Mouse (Mus musculus) ES-E14 (cell line): ENCODE measurements at regions not wholly inside any gene's neighbourhood (a gene's known extent, or its start where the extent isn't known, plus 50 kb on each side); places are given as distances from the start of the nearest gene placed in this dataset.

ENCODE experiments used
- DNase-seq: peaks from one replicate; pipeline ENCODE4 v3.0.0-alpha.2; 2013; ENCODE audit warnings: low read depth, low spot score
- H3K27ac ChIP-seq: 2 replicates; pipeline ENCODE4 v1.5.1; 2012; ENCODE audit warnings: low read depth, mild to moderate bottlenecking, low read length, moderate library complexity, mixed read lengths; ENCODE audit not compliant: poor library complexity, insufficient read depth, severe bottlenecking
- H3K36me3 ChIP-seq: 2 replicates; pipeline ENCODE4 v1.6.1; 2012; ENCODE audit warnings: mild to moderate bottlenecking, low read length, moderate library complexity, mixed read lengths; ENCODE audit not compliant: control insufficient read depth, poor library complexity, insufficient read depth, severe bottlenecking
- H3K4me1 ChIP-seq, 2 experiments: fragments of 150-350 bp in 1 of 2; sonication (generic) in 1 of 2; 2 replicates each; pipeline ENCODE4 v1.6.1; 2012; ENCODE audit warnings: low read length in 2 of 2, mild to moderate bottlenecking in 1 of 2, mixed read lengths in 1 of 2; ENCODE audit not compliant: control insufficient read depth in 2 of 2, insufficient read depth in 2 of 2, poor library complexity in 1 of 2
- H3K4me3 ChIP-seq, 2 experiments: fragments of 150-350 bp in 1 of 2; sonication (generic) in 1 of 2; 2 replicates each; pipeline ENCODE4 v1.5.1; 2012; ENCODE audit warnings: low read length in 2 of 2, low read depth in 1 of 2, mild to moderate bottlenecking in 1 of 2, mixed read lengths in 1 of 2; ENCODE audit not compliant: insufficient read depth in 1 of 2, poor library complexity in 1 of 2, severe bottlenecking in 1 of 2
- H3K9ac ChIP-seq: 2 replicates; pipeline ENCODE4 v1.6.1; 2012; ENCODE audit warnings: low read depth, mild to moderate bottlenecking, low read length, mixed read lengths; ENCODE audit not compliant: poor library complexity, insufficient read depth, severe bottlenecking
- H3K9me3 ChIP-seq: fragments of 150-350 bp; sonication (generic); 2 replicates; pipeline ENCODE4 v1.6.1; 2012; ENCODE audit warnings: low read depth, mild to moderate bottlenecking, low read length; ENCODE audit not compliant: control insufficient read depth, insufficient read depth
- CHD2 ChIP-seq: IDR thresholded peaks from 2 replicates; pipeline ENCODE4 v1.6.1; 2014; ENCODE audit warnings: mild to moderate bottlenecking, low read depth, low read length, inconsistent platforms
- HCFC1 ChIP-seq: IDR thresholded peaks from 2 replicates; pipeline ENCODE4 v1.6.1; 2012; ENCODE audit warnings: low read length, inconsistent platforms, borderline replicate concordance; ENCODE audit not compliant: insufficient read depth
- MAFK ChIP-seq: IDR thresholded peaks from 2 replicates; pipeline ENCODE4 v1.6.1; 2014; ENCODE audit warnings: mild to moderate bottlenecking, low read depth, low read length, inconsistent platforms; ENCODE audit not compliant: insufficient read depth
- ZC3H11A ChIP-seq: IDR thresholded peaks from 2 replicates; pipeline ENCODE4 v1.6.1; 2012; ENCODE audit warnings: low read depth, mild to moderate bottlenecking, inconsistent platforms, low read length, borderline replicate concordance
- ZNF384 ChIP-seq: IDR thresholded peaks from 2 replicates; pipeline ENCODE4 v1.6.1; 2012; ENCODE audit warnings: low read depth, low read length, inconsistent platforms
- in situ Hi-C, 2 experiments: fragments of 600-800 bp; cut with MboI; formaldehyde crosslinking; loops; one replicate each; pipeline ENCODE4 v1.15.1; 2025; ENCODE audit warnings: low sequenced_read_pairs in 2 of 2, inconsistent platforms in 1 of 2; ENCODE audit not compliant: unreplicated experiment in 2 of 2

DNA sequence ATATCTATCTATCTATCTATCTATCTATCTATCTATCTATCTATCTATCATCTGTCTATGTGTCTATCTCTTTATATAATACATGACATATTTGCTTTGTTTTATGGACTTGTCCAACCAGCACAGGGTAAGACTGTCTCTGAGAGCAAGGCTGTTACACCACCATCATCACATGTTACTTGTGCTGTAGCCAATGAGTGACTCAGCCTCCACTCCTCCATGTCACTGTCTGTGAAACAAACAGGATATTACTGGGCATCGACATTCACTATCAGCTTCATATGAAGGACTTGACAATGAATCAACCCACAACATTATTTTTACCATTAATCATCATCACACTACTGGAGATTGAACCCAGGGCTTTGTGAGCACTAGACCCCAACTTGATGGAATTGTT is 549.0 kb downstream of the Med13l start:
- H3K4me1 ChIP-seq: peaks cover 0 to 4% of the 10 kb centered on the region in 2 experiments; a peak in 1 of 4 replicates
- no peak overlapping the region for H3K4me3 ChIP-seq
- no peak for DNase-seq
- H3K36me3 ChIP-seq: no peaks in the 10 kb centered on the region
- H3K9ac ChIP-seq: no peak overlapping the region
- no peak overlapping the region for H3K27ac ChIP-seq
- no peaks in the 10 kb centered on the region for H3K9me3 ChIP-seq
- in situ Hi-C loops: no loop called here
- TF ChIP-seq HCFC1: no peak
- no peak for TF ChIP-seq ZC3H11A
- TF ChIP-seq MAFK: no peak
- no peak for TF ChIP-seq ZNF384
- TF ChIP-seq CHD2: no peak

- H3K4me1 ChIP-seq: peaks cover 0 to 4% of the 10 kb centered on the region in 2 experiments; a peak in 1 of 4 replicates
- in situ Hi-C loops: no loop called here
- no peaks in the 10 kb centered on the region for H3K36me3 ChIP-seq
- H3K9me3 ChIP-seq: no peaks in the 10 kb centered on the region
- DNase-seq: no peak
- TF ChIP-seq MAFK: no peak
- TF ChIP-seq ZC3H11A: no peak
- no peak for TF ChIP-seq ZNF384
- TF ChIP-seq HCFC1: no peak
- no peak for TF ChIP-seq CHD2
- no peak overlapping the region for H3K4me3 ChIP-seq
- H3K27ac ChIP-seq: no peak overlapping the region
- H3K9ac ChIP-seq: no peak overlapping the region; the same call in 1 of the 2 replicates
These were observed 553.6 kb downstream of the Med13l start for GRCm38 (mm10) chr5:119114074-119114473.

DNA sequence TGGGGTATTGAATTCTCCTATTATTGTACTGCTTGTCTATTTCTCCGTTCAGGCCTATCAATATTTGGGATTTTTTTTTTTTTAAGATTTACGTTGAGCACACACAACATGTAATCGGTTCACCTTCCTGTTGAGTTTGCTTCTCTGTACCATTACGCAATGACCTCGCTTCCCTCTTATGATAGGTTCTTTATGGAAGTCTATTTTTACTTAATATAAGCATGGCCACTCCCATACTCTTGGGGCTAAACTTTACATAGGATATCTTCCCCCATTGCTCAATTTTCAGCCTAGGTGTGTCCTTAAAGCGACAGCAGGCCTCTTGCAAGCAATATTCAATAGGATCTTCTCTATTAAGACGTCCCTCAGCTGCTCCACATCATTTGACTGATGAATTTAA is 544.7 kb upstream of the Tbx3 start:
- Histone ChIP-seq H3K4me3 (no peak overlapping the region), H3K9ac (no peak overlapping the region), H3K36me3 (no peaks in the 10 kb centered on the region), H3K9me3 (no peaks in the 10 kb centered on the region), H3K4me1 (no peaks in the 10 kb centered on the region), H3K27ac (no peak overlapping the region)
- no peak for DNase-seq
- in situ Hi-C loops: no loop called here
- TF ChIP-seq ZNF384: no peak
- TF ChIP-seq HCFC1: no peak
- TF ChIP-seq ZC3H11A: no peak
- no peak for TF ChIP-seq CHD2
- TF ChIP-seq MAFK: no peak

DNA sequence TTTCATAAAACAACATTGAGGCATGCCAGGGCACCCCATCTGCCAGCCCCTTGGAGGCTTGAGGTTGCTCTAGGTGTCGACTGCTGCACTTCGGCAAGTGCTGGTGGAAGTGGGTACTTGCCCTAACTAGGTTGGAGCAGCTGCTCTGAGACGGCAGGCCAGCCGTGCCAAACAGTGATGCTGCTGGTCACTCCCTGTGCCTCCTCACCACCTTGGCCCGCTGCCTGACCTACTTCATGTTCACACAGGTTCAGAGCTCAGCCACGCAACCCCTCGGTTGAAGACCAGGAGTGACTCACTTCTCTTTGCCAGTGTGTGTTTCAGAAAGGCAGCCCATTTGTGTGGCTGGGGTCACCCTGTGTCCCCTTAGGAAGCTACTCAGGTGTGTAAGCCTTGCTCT is 540.3 kb upstream of the Tbx3 start:
- H3K36me3 ChIP-seq: no peaks in the 10 kb centered on the region
- in situ Hi-C loops: no loop called here
- TF ChIP-seq ZNF384 (no peak), MAFK (no peak), CHD2 (no peak), ZC3H11A (no peak), HCFC1 (no peak)

GRCm38 (mm10) chr5:119131461-119131860 is 539.0 kb upstream of the Tbx3 start:
- Histone ChIP-seq H3K4me3 (no peak overlapping the region), H3K4me1 (no peaks in the 10 kb centered on the region), H3K9me3 (no peaks in the 10 kb centered on the region), H3K36me3 (no peaks in the 10 kb centered on the region), H3K9ac (no peak overlapping the region), H3K27ac (no peak overlapping the region)
- in situ Hi-C loops: no loop called here
- DNase-seq: no peak
- no peak for TF ChIP-seq CHD2
- TF ChIP-seq MAFK: no peak
- TF ChIP-seq ZNF384: no peak
- no peak for TF ChIP-seq ZC3H11A
- TF ChIP-seq HCFC1: no peak

More for the DNA sequence above, 540.3 kb upstream of the Tbx3 start:
- DNase-seq: no peak
- Histone ChIP-seq H3K9me3 (no peaks in the 10 kb centered on the region), H3K4me3 (no peak overlapping the region), H3K9ac (no peak overlapping the region), H3K27ac (no peak overlapping the region), H3K4me1 (no peaks in the 10 kb centered on the region)
